Mouse (Mus musculus): ENCODE measurements at regions not wholly inside any gene's neighbourhood (a gene's known extent, or its start where the extent isn't known, plus 50 kb on each side); places are given as distances from the start of the nearest gene placed in this dataset.

DNA sequence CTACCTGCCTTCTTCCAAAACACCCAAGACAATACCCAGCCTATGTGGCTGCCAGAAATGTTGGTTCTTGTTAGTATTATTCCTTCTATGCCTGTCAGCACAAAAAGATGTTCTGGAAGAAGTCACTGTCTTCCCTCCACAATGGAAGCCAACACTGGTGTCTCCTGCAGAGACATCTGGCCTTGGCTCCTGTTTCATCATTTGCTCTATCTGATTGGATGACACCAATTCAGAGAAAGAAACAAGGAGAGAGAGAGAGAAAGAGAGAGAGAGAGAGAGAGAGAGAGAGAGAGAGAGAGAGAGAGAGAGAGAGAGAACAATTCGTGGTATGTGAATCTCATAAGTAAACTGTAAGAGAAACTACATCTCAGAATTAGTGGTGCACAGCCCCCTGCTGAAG, 218.9 kb upstream of the Klf3 start:
- TF ChIP-seq EP300 (IDR thresholded peaks at IDR 0.05; ENCODE audit: low read length) (no peak), ZKSCAN1 (IDR thresholded peaks at IDR 0.05; ENCODE audit: borderline replicate concordance, low read depth, low read length) (no peak), POLR2A (IDR thresholded peaks at IDR 0.05; ENCODE audit: low read depth, low read length) (no peak), ZNF384 (IDR thresholded peaks at IDR 0.05; ENCODE audit: low read depth, low read length) (no peak), KAT2A (IDR thresholded peaks at IDR 0.05; ENCODE audit: insufficient replicate concordance, low read length) (no peak), USF1 (IDR thresholded peaks at IDR 0.05; ENCODE audit: low read depth, low read length) (no peak), CTCF (conservative IDR thresholded peaks at IDR 0.05 in 1 of 2, IDR thresholded peaks at IDR 0.05 in 1 of 2; ENCODE audit: low read depth in 2 of 2, low read length in 2 of 2) (no peak)

All from CH12.LX (cell line).